Mouse (Mus musculus): ENCODE measurements around the gene Zfp605. TPM values are rescaled to one million over a fixed set of nuclear protein-coding genes. Genes with fewer than 3 reads are reported as not detected.

Zfp605 gene
- polyA plus RNA-seq, 1 experiment from 2014 or later: 4.4 TPM

DNA sequence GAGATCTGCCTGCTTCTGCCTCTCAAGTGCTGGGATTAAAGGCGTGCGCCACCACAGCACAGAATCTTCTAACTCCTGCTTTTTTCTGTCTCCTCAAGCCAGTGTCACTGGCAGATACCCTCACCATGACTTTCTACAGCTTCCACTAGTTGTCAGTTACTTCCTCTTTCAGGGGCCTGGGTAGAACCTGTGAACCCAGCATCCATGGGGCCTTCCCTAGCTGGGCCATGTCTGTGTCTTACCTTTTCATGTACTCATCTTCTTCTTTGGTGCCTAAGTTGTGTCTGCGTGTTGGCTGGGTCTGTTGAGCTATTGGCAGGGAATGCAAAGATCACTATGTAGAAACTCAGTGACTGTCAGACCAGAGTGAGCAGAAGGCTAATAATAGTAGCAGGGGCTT, 27.9 kb downstream of the Zfp605 start:
- Histone ChIP-seq H3K27ac (no peak overlapping the region), H3K4me1 (peaks cover 7% of the 10 kb centered on the region), H3K36me3 (peaks cover 31% of the 10 kb centered on the region), H3K27me3 (ENCODE audit: low read depth, poor library complexity, severe bottlenecking) (no peaks in the 10 kb centered on the region), H3K4me3 (no peak overlapping the region), H3K9me3 (replicated peaks) (no peaks in the 10 kb centered on the region)
- DNase-seq (ENCODE audit: low spot score): no peak
- WGBS: 92% methylated on average over 3 of the region's 3 CpGs

DNA sequence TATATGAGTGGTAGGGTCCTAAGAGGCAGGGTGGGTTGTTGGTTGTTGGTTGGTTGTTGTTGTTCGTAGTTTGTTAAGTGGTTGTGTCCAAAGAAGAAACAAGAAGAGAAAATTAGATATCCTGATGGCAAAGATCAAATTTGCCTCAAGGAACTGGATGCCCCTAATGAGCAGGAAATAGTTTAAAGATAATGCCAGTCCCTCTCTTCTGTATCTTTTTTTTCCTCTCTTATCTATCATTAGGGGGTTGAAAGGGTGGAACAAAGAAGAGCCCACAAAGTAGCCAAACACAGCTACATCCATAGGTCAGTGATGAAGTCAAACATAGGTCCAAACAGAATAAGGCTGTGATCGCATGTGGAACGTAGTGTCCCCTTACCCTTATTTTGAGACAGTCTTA, 29.4 kb downstream of the Zfp605 start:
- Histone ChIP-seq H3K36me3 (peaks cover 44% of the 10 kb centered on the region), H3K4me3 (no peak overlapping the region), H3K4me1 (peaks cover 7% of the 10 kb centered on the region), H3K9me3 (replicated peaks) (no peaks in the 10 kb centered on the region), H3K27ac (no peak overlapping the region), H3K27me3 (ENCODE audit: low read depth, poor library complexity, severe bottlenecking) (no peaks in the 10 kb centered on the region)
- WGBS: 91% methylated on average over 3 of the region's 3 CpGs
- no peak for DNase-seq (ENCODE audit: low spot score)

DNA sequence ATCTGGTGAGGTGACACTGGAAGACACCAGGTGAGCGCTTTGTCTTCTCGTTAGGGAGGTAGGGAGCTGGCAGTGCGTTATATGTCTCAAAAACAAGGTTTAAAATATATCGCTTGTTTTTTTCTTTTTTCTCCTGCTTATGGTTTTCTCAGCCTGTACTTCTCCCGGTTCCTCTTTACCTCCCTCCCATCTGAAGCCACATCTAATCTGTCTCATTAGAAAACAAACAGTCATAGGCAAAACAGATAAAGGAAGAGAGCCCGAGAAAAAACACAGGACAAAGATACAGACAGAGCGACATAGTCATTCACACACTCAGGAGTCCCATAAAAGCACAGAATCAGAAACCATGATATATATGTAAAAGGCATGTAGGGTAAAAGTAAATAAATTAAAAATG, 30.5 kb downstream of the Zfp605 start:
- H3K4me1 ChIP-seq: peaks cover 7% of the 10 kb centered on the region
- H3K36me3 ChIP-seq: peaks cover 52% of the 10 kb centered on the region
- WGBS: 92% methylated on average over 7 of the region's 7 CpGs
- H3K27ac ChIP-seq: no peak overlapping the region
- no peaks in the 10 kb centered on the region for H3K9me3 ChIP-seq (replicated peaks)
- DNase-seq (ENCODE audit: low spot score): no peak
- H3K4me3 ChIP-seq: no peak overlapping the region
- no peaks in the 10 kb centered on the region for H3K27me3 ChIP-seq (ENCODE audit: low read depth, poor library complexity, severe bottlenecking)

DNA sequence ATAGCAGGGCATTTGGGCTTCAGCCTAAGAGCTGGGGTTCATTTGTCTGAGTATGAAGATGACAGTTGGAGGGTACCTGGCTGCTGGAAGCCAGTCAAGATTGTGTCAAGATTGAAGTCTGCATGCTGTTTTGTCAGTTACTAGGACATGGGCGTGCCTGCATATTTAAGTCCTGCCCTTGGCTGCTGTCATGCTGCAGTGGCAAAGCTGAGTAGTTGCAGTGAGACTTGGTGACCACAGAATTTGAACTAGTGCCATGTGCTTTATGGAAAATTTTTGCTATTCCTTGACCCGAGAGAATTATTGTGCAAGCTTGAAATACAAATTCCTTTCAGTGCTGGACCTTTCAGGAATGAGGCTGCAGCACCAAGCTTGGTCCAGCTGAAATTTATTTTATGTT, 32.4 kb downstream of the Zfp605 start:
- Histone ChIP-seq H3K4me3 (no peak overlapping the region), H3K36me3 (peaks cover 69% of the 10 kb centered on the region), H3K9me3 (replicated peaks) (no peaks in the 10 kb centered on the region), H3K27ac (no peak overlapping the region), H3K4me1 (no peaks in the 10 kb centered on the region), H3K27me3 (ENCODE audit: low read depth, poor library complexity, severe bottlenecking) (no peaks in the 10 kb centered on the region)
- 92% methylated on average over 2 of the region's 2 CpGs for WGBS
- DNase-seq (ENCODE audit: low spot score): no peak

DNA sequence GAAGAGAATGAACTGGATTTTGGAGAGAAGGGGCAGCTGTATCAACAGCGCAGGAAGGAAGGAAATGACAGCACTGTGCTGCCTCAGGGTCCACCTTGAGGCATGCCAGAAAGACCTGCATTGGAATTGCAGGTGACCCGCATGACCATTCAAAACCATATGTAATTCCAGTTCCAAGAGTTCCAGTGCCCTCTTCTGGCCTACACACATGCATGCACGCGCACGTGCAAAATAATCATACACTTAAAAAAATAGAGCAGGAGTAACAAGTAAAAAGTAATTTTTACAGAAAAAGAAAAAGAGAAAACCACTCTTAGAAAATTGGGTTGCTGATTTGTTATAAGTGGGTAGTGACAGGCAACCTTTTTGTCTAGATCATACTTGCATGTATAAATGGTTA, 33.1 kb downstream of the Zfp605 start:
- DNase-seq (ENCODE audit: low spot score): no peak
- 89% methylated on average over 5 of the region's 5 CpGs for WGBS
- Histone ChIP-seq H3K4me3 (no peak overlapping the region), H3K27ac (no peak overlapping the region), H3K9me3 (replicated peaks) (no peaks in the 10 kb centered on the region), H3K4me1 (no peaks in the 10 kb centered on the region), H3K36me3 (peaks cover 74% of the 10 kb centered on the region), H3K27me3 (ENCODE audit: low read depth, poor library complexity, severe bottlenecking) (no peaks in the 10 kb centered on the region)

DNA sequence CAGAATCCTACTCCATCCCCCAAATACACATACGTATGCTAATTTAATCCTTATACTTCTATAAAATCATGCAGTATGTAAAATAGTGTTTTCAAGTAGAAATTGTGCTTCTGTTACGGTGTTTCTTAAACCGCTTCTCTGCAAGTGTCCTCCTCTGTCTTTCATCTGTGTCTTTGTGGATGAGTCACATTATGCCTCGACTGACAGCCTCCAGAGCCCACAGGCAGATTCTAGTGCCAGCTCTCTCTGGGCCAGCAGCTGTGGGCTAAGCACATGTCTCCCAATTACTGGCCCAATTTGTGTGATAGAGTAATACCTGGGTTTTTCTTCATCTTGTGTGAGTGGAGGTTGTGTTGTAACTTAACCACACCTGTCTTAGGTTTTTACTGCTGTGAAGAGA, 59.5 kb downstream of the Zfp605 start:
- no peak overlapping the region for H3K4me3 ChIP-seq
- H3K4me1 ChIP-seq: no peaks in the 10 kb centered on the region
- H3K9me3 ChIP-seq (replicated peaks): no peaks in the 10 kb centered on the region
- peaks cover 66% of the 10 kb centered on the region for H3K36me3 ChIP-seq
- no peak for DNase-seq (ENCODE audit: low spot score)
- H3K27me3 ChIP-seq (ENCODE audit: low read depth, poor library complexity, severe bottlenecking): no peaks in the 10 kb centered on the region
- no peak overlapping the region for H3K27ac ChIP-seq
- 94% methylated on average over 4 of the region's 4 CpGs for WGBS

DNA sequence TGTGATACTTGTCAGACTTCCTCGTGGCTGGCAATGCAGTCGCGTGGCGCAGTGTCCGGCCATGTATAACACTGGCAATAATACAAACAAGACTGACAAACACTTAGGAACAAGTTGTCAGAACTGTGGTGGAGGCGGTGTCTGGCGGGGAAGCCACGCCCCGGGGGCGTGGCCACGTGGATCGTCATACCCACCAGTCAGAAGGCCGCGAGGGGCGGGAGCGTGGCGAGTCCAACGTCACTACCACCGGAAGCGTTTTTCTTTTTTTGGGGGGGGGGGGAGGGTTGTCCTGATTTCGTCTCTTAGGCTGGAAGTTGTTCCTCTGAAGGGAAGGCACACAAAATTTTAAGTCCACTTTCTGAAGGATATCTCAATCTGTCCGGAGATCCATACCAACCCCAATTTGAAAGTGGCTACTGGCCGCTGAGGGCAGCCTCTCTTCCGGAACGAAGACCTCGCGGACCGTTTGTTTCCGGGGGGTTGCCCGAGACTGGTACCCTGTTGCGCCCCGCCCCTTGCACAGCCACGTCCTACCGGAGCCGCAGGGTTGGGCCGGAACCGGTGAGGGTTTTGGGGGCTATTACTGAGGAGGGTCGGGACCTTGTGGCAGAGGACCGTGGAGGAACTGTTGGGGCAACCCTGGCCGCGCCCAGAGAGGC, 66.6 kb downstream of the Zfp605 start, which contains the start of gene Golga3:
Gene Golga3 (plus strand): TSS at position 340 of the 659 bp plus-strand sequence.
- WGBS: under 1% methylated on average over 41 of the region's 41 CpGs
- H3K27ac ChIP-seq: peak within 1 kb of the TSS; percentile 89
- DNase-seq (ENCODE audit: low spot score): peak; percentile 92

DNA sequence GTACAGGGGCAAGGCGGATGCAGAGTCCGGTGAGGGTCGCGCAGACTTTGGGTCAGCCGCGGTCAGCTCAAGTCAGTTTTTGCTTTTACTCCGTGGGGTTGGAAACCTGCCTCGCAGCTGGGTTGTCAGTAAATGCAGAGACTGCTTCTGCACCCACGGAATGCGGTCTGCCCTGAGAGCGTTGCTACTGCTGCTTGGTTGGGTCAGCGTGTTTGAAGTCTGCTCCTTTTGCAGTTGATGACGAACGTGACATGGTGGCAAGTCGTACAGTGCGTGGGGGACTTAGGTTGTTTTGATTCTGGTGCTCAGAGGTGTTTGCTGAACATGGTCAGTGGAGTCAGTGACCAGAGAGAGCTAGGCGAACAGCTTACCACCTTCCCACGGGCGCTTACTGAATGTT, 67.1 kb downstream of the Zfp605 start:
- peak overlapping the region; percentile 95 for H3K4me3 ChIP-seq
- H3K4me1 ChIP-seq: peaks cover 12% of the 10 kb centered on the region
- no peaks in the 10 kb centered on the region for H3K27me3 ChIP-seq (ENCODE audit: low read depth, poor library complexity, severe bottlenecking)
- WGBS: 4% methylated on average over 19 of the region's 19 CpGs
- H3K36me3 ChIP-seq: peaks cover 7% of the 10 kb centered on the region
- no peak for DNase-seq (ENCODE audit: low spot score)
- no peaks in the 10 kb centered on the region for H3K9me3 ChIP-seq (replicated peaks)
- H3K27ac ChIP-seq: peak overlapping the region; percentile 89

More for the DNA sequence above, 66.6 kb downstream of the Zfp605 start, which contains the start of gene Golga3:
- no peaks in the 10 kb centered on the region for H3K27me3 ChIP-seq (ENCODE audit: low read depth, poor library complexity, severe bottlenecking)
- peaks cover 12% of the 10 kb centered on the region for H3K4me1 ChIP-seq
- H3K9me3 ChIP-seq (replicated peaks): no peaks in the 10 kb centered on the region
- 0 out of 2 replicates have a peak, but pooled peaks cover 5% of the 10 kb centered on the region for H3K36me3 ChIP-seq
- H3K4me3 ChIP-seq: peak within 1 kb of the TSS; percentile 95

DNA sequence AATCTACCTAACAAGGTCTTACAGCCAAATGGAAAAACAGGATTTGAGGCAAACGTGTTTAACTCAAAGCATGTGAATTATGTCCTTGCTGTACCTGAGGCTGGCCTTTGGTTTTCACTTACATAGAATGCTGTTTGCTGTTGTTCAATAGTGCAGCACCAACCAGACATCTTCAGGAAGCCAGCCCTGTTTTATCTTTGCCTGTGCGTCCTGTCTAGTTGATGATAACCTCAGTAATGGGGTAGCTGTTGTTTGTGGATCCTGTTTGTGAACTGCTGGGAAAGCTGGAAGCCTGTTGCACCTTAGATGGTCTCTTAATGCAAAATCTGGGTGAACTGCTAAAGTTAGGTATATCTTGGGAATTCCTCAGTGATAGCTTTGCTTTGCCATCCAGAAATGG, 68.7 kb downstream of the Zfp605 start:
- Histone ChIP-seq H3K4me1 (peaks cover 12% of the 10 kb centered on the region), H3K4me3 (no peak overlapping the region), H3K27me3 (ENCODE audit: low read depth, poor library complexity, severe bottlenecking) (no peaks in the 10 kb centered on the region), H3K9me3 (replicated peaks) (no peaks in the 10 kb centered on the region), H3K36me3 (peaks cover 19% of the 10 kb centered on the region), H3K27ac (no peak overlapping the region)
- WGBS: 89% methylated on average over 2 of the region's 2 CpGs
- no peak for DNase-seq (ENCODE audit: low spot score)

Other genes with a start within 250 kb of the Zfp605 start
- 0.79 and 0.97 TPM in 2 replicates for gene Gm15446, start 186.7 kb upstream of the Zfp605 start, polyA plus RNA-seq (2016; fragmentation: Nextera tagmentation; extraction: Ambion mirVana)
- gene Zfp932, start 113.6 kb upstream of the Zfp605 start, polyA plus RNA-seq (2016; fragmentation: Nextera tagmentation; extraction: Ambion mirVana): 20.9 and 24.6 TPM in 2 replicates
- 5.6 and 7.0 TPM in 2 replicates for gene Gm17655, start 37.6 kb upstream of the Zfp605 start, polyA plus RNA-seq (2016; fragmentation: Nextera tagmentation; extraction: Ambion mirVana)
- 1.9 and 2.0 TPM in 2 replicates for gene Gm35315, start 15.7 kb upstream of the Zfp605 start, polyA plus RNA-seq (2016; fragmentation: Nextera tagmentation; extraction: Ambion mirVana)
- gene Plcxd1, start 10.1 kb upstream of the Zfp605 start, polyA plus RNA-seq (2016; fragmentation: Nextera tagmentation; extraction: Ambion mirVana): 1.8 and 2.1 TPM in 2 replicates
- 34.3 and 35.3 TPM in 2 replicates for gene Gtpbp6, start 1.9 kb upstream of the Zfp605 start, polyA plus RNA-seq (2016; fragmentation: Nextera tagmentation; extraction: Ambion mirVana)
- 30.4 and 31.4 TPM in 2 replicates for gene Chfr, start 25.8 kb downstream of the Zfp605 start, polyA plus RNA-seq (2016; fragmentation: Nextera tagmentation; extraction: Ambion mirVana)
- 17.5 and 23.1 TPM in 2 replicates for gene Golga3, start 66.6 kb downstream of the Zfp605 start, polyA plus RNA-seq (2016; fragmentation: Nextera tagmentation; extraction: Ambion mirVana)
- 32.9 and 38.7 TPM in 2 replicates for gene Ankle2, start 120.9 kb downstream of the Zfp605 start, polyA plus RNA-seq (2016; fragmentation: Nextera tagmentation; extraction: Ambion mirVana)
- gene Pgam5, start 159.8 kb downstream of the Zfp605 start, polyA plus RNA-seq (2016; fragmentation: Nextera tagmentation; extraction: Ambion mirVana): 103 and 105 TPM in 2 replicates
- 9.2 and 10.0 TPM in 2 replicates for gene Pxmp2, start 176.1 kb downstream of the Zfp605 start, polyA plus RNA-seq (2016; fragmentation: Nextera tagmentation; extraction: Ambion mirVana)
- gene Pole, start 176.2 kb downstream of the Zfp605 start, polyA plus RNA-seq (2016; fragmentation: Nextera tagmentation; extraction: Ambion mirVana): 56.1 and 56.5 TPM in 2 replicates
- gene P2rx2, start 233.1 kb downstream of the Zfp605 start, polyA plus RNA-seq (2016; fragmentation: Nextera tagmentation; extraction: Ambion mirVana): 0.39 and 0.66 TPM in 2 replicates
- gene Lrcol1, start 234.6 kb downstream of the Zfp605 start, polyA plus RNA-seq (2016; fragmentation: Nextera tagmentation; extraction: Ambion mirVana): not detected in 2 replicates

Measured in limb, embryonic 10.5 days (tissue).